Mouse (Mus musculus): ENCODE results near the gene Cacna2d2. TPM values are rescaled to one million over a fixed set of nuclear protein-coding genes. Genes with fewer than 3 reads are reported as not detected.
"Not testable (repeated sequence)": the region's sequence is repeated elsewhere in the genome, so short reads cannot be mapped to it uniquely, and the experiment has no call there.

The Cacna2d2 gene
- polyA plus RNA-seq, 1 experiment from 2014 or later, result 1.3 TPM

GRCm38 (mm10) chr9:107554319-107554825 is 155.0 kb downstream of the Cacna2d2 start:
- H3K4me1 ChIP-seq (ENCODE audit: control insufficient read depth, insufficient read depth, low read length), result peaks cover 27% of the 10 kb centered on the region
- peaks cover 28% of the 10 kb centered on the region for H3K27me3 ChIP-seq (ENCODE audit: control insufficient read depth, insufficient read depth, low read length)
- H3K9ac ChIP-seq (ENCODE audit: low read length), result peak overlapping the region; percentile 84
- H3K4me2 ChIP-seq, result peak overlapping the region; percentile 93
- DNase-seq (ENCODE audit: low spot score, missing footprints), result peak; percentile 100
- peak overlapping the region; percentile 78 for H3K27ac ChIP-seq (ENCODE audit: low read depth, low read length)
- peak; percentile 92 for ATAC-seq (ENCODE audit: low FRiP score)
- H3K9me3 ChIP-seq (ENCODE audit: control insufficient read depth, low read length), result no peaks in the 10 kb centered on the region
- peak overlapping the region; percentile 61 for H3K4me3 ChIP-seq (ENCODE audit: low read depth, low read length)
- H3K36me3 ChIP-seq (ENCODE audit: control insufficient read depth, insufficient read depth, low read length), result peaks cover 7% of the 10 kb centered on the region
- WGBS, result under 1% methylated on average over 52 of the region's 53 CpGs

DNA sequence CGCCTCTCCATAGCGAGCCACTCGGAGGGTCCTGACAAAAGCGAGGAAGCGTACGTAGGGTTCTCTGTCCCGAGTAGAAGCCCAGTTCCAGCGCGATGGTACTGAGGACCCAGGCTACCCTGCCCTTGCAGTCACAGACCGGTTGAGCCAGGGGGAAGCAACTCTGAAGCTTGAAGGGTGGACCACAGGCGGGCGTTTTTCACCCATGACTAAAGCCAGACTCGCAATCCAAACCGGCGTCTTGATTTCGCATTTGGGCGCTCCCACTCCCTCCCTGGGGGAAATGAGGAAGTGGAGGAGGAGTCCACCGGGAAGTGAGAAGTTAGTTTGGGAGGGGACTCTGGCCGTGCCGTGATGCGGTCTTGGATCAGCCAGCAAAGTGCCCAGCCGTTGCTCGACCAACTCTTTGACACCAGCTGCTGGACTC is 155.6 kb downstream of the Cacna2d2 start:
- ATAC-seq (ENCODE audit: low FRiP score) (no peak; the same call in 1 of the 2 replicates), DNase-seq (ENCODE audit: low spot score, missing footprints) (peak; percentile 92)
- peak overlapping the region; percentile 84 for H3K9ac ChIP-seq (ENCODE audit: low read length)
- no peaks in the 10 kb centered on the region for H3K9me3 ChIP-seq (ENCODE audit: control insufficient read depth, low read length)
- H3K4me3 ChIP-seq (ENCODE audit: low read depth, low read length), result peak overlapping the region; percentile 61
- peaks cover 11% of the 10 kb centered on the region for H3K36me3 ChIP-seq (ENCODE audit: control insufficient read depth, insufficient read depth, low read length)
- 0% methylated on average over 22 of the region's 23 CpGs for WGBS
- H3K27ac ChIP-seq (ENCODE audit: low read depth, low read length), result peak overlapping the region; percentile 78
- H3K4me2 ChIP-seq, result peak overlapping the region; percentile 93
- H3K4me1 ChIP-seq (ENCODE audit: control insufficient read depth, insufficient read depth, low read length), result peaks cover 27% of the 10 kb centered on the region
- peaks cover 28% of the 10 kb centered on the region for H3K27me3 ChIP-seq (ENCODE audit: control insufficient read depth, insufficient read depth, low read length)

GRCm38 (mm10) chr9:107555701-107556100 is 156.3 kb downstream of the Cacna2d2 start:
- H3K4me2 ChIP-seq, result peak overlapping the region; percentile 93
- H3K9me3 ChIP-seq (ENCODE audit: control insufficient read depth, low read length), result no peaks in the 10 kb centered on the region
- peaks cover 27% of the 10 kb centered on the region for H3K4me1 ChIP-seq (ENCODE audit: control insufficient read depth, insufficient read depth, low read length)
- WGBS, result 48% methylated on average over 2 of the region's 2 CpGs
- DNase-seq (ENCODE audit: low spot score, missing footprints) (no peak), ATAC-seq (ENCODE audit: low FRiP score) (no peak)
- peaks cover 11% of the 10 kb centered on the region for H3K36me3 ChIP-seq (ENCODE audit: control insufficient read depth, insufficient read depth, low read length)
- no peak overlapping the region for H3K27ac ChIP-seq (ENCODE audit: low read depth, low read length)
- H3K4me3 ChIP-seq (ENCODE audit: low read depth, low read length), result peak overlapping the region; percentile 61
- peaks cover 21% of the 10 kb centered on the region for H3K27me3 ChIP-seq (ENCODE audit: control insufficient read depth, insufficient read depth, low read length)
- H3K9ac ChIP-seq (ENCODE audit: low read length), result peak overlapping the region; percentile 84

- 75% methylated on average over 3 of the region's 3 CpGs for WGBS
- peak overlapping the region; percentile 93 for H3K4me2 ChIP-seq
- peaks cover 11% of the 10 kb centered on the region for H3K36me3 ChIP-seq (ENCODE audit: control insufficient read depth, insufficient read depth, low read length)
- H3K27ac ChIP-seq (ENCODE audit: low read depth, low read length), result no peak overlapping the region
- DNase-seq (ENCODE audit: low spot score, missing footprints), result no peak
- H3K9ac ChIP-seq (ENCODE audit: low read length), result peak overlapping the region; percentile 84; the same call in 1 of the 2 replicates
- H3K4me3 ChIP-seq (ENCODE audit: low read depth, low read length), result no peak overlapping the region
- no peaks in the 10 kb centered on the region for H3K9me3 ChIP-seq (ENCODE audit: control insufficient read depth, low read length)
- peaks cover 23% of the 10 kb centered on the region for H3K4me1 ChIP-seq (ENCODE audit: control insufficient read depth, insufficient read depth, low read length)
- H3K27me3 ChIP-seq (ENCODE audit: control insufficient read depth, insufficient read depth, low read length), result peaks cover 15% of the 10 kb centered on the region
- no peak for ATAC-seq (ENCODE audit: low FRiP score)
Measured at GRCm38 (mm10) chr9:107556346-107556745, 156.9 kb downstream of the Cacna2d2 start.

DNA sequence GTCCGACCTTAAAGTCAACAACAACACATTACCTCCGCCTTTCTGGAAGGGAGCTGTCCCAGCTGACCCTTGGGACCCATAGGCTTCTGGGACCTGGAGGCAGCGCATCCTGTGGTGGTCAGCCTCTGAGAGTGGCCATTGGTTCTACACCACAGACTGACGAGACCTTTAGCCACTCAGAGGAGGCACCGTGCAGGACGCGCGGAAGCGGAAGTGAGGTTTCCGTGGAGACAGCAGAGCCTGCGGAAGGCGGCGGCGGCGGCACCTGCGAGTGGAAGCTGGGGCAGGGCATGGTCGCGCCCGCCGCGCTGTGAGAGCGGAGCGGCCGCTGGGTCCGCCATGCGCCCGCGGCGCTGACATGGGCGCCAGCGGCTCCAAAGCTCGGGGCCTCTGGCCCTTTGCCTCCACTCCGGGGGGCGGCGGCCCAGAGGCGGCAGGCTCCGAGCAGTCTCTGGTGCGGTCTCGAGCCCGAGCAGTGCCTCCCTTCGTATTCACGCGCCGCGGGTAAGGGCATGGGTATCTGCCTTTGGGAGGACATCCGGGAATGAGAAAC is 163.7 kb downstream of the Cacna2d2 start, which contains the start of gene Tusc2:
Tusc2 (plus strand) TSS at position 227 of the 553 bp plus-strand sequence.
- DNase-seq (ENCODE audit: low spot score, missing footprints), result peak; percentile 97
- H3K4me3 ChIP-seq (ENCODE audit: low read depth, low read length), result peak within 1 kb of the TSS; percentile 94
- ATAC-seq (ENCODE audit: low FRiP score), result peak; percentile 95
- peaks cover 12% of the 10 kb centered on the region for H3K36me3 ChIP-seq (ENCODE audit: control insufficient read depth, insufficient read depth, low read length)
- H3K9me3 ChIP-seq (ENCODE audit: control insufficient read depth, low read length), result no peaks in the 10 kb centered on the region
- H3K4me2 ChIP-seq, result peak within 1 kb of the TSS; percentile 90
- H3K27me3 ChIP-seq (ENCODE audit: control insufficient read depth, insufficient read depth, low read length), result no peaks in the 10 kb centered on the region
- H3K9ac ChIP-seq (ENCODE audit: low read length), result peak within 1 kb of the TSS; percentile 87
- WGBS, result under 1% methylated on average over 45 of the region's 46 CpGs
- peaks cover 25% of the 10 kb centered on the region for H3K4me1 ChIP-seq (ENCODE audit: control insufficient read depth, insufficient read depth, low read length)
- H3K27ac ChIP-seq (ENCODE audit: low read depth, low read length), result no peak within 1 kb of the TSS

DNA sequence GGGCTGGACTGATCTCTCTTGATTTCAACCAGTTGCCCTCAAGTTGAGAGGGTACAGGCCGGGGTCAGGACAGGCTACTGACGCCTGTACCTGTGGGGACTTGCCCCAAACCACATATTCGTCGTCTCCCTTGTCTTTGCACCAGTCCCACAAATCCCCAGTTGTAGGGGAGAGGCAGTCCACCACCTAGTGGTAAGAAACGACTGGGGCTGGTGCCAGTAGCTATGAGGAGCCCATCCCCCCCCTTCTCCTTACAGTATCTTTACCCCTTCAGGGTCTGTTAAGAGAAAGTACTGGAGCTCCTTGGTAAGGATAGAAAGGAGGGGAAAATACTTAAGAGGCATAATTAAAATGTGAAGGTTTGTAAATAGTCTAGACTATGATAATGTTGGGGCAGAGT is 166.1 kb downstream of the Cacna2d2 start:
- H3K27me3 ChIP-seq (ENCODE audit: control insufficient read depth, insufficient read depth, low read length); H3K9me3 ChIP-seq (ENCODE audit: control insufficient read depth, low read length); DNase-seq (ENCODE audit: low spot score, missing footprints); H3K9ac ChIP-seq (ENCODE audit: low read length); H3K36me3 ChIP-seq (ENCODE audit: control insufficient read depth, insufficient read depth, low read length); H3K4me3 ChIP-seq (ENCODE audit: low read depth, low read length); H3K4me2 ChIP-seq; H3K27ac ChIP-seq (ENCODE audit: low read depth, low read length); ATAC-seq (ENCODE audit: low FRiP score): not testable (repeated sequence)
- WGBS, result 45% methylated on average over 5 of the region's 5 CpGs
- peaks cover 34% of the 10 kb centered on the region for H3K4me1 ChIP-seq (ENCODE audit: control insufficient read depth, insufficient read depth, low read length)

DNA sequence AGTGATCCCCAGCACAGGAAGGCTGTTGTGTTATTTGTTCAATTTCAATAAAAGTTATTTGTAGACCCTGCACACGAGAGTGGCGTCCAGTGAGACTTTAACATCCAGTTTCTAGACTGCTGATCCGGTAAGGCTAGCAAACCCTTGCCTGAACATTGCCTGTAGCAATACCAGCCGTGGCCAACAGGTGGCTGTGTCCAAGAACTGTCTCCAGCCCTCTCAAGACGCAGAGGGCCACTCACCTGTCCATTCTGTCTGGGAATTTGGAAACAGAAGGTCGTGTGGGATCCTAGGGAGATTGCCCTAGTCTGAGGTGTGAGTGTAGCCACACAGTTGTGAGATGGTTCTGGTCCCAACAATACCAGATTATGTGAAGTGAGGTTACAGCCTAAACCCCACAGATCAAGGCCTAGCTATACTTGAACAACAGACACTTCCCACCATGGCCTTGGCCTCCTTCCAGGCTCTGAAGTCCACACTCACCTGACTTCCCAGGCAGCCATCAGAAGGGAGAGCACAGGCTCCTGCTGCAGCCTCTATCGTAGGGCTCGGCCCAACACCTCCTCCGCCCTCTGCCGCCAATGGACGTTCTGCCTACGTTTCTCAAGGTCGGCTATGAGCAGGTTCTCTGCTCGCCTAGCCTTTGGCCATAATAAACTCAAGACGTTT is 166.8 kb downstream of the Cacna2d2 start:
- no peak for ATAC-seq (ENCODE audit: low FRiP score)

GRCm38 (mm10) chr9:107566855-107567254 is 167.4 kb downstream of the Cacna2d2 start:
- Histone ChIP-seq H3K27ac (ENCODE audit: low read depth, low read length) (no peak overlapping the region), H3K36me3 (ENCODE audit: control insufficient read depth, insufficient read depth, low read length) (peaks cover 8% of the 10 kb centered on the region), H3K4me2 (no peak overlapping the region), H3K27me3 (ENCODE audit: control insufficient read depth, insufficient read depth, low read length) (no peaks in the 10 kb centered on the region), H3K4me3 (ENCODE audit: low read depth, low read length) (no peak overlapping the region), H3K9me3 (ENCODE audit: control insufficient read depth, low read length) (no peaks in the 10 kb centered on the region), H3K9ac (ENCODE audit: low read length) (no peak overlapping the region), H3K4me1 (ENCODE audit: control insufficient read depth, insufficient read depth, low read length) (peaks cover 43% of the 10 kb centered on the region)
- ATAC-seq (ENCODE audit: low FRiP score) (no peak), DNase-seq (ENCODE audit: low spot score, missing footprints) (no peak)
- 72% methylated on average over 3 of the region's 3 CpGs for WGBS

More for the DNA sequence above, 166.8 kb downstream of the Cacna2d2 start:
- H3K27me3 ChIP-seq (ENCODE audit: control insufficient read depth, insufficient read depth, low read length), result no peaks in the 10 kb centered on the region
- H3K4me3 ChIP-seq (ENCODE audit: low read depth, low read length), result no peak overlapping the region
- peaks cover 3% of the 10 kb centered on the region for H3K36me3 ChIP-seq (ENCODE audit: control insufficient read depth, insufficient read depth, low read length)
- H3K27ac ChIP-seq (ENCODE audit: low read depth, low read length), result no peak overlapping the region; the same call in 1 of the 2 replicates
- peak; percentile 98 for DNase-seq (ENCODE audit: low spot score, missing footprints)
- whole genome bisulfite sequencing, result 62% methylated on average over 15 of the region's 15 CpGs
- H3K9ac ChIP-seq (ENCODE audit: low read length), result no peak overlapping the region
- no peak overlapping the region for H3K4me2 ChIP-seq
- H3K4me1 ChIP-seq (ENCODE audit: control insufficient read depth, insufficient read depth, low read length), result peaks cover 37% of the 10 kb centered on the region
- H3K9me3 ChIP-seq (ENCODE audit: control insufficient read depth, low read length), result no peaks in the 10 kb centered on the region

DNA sequence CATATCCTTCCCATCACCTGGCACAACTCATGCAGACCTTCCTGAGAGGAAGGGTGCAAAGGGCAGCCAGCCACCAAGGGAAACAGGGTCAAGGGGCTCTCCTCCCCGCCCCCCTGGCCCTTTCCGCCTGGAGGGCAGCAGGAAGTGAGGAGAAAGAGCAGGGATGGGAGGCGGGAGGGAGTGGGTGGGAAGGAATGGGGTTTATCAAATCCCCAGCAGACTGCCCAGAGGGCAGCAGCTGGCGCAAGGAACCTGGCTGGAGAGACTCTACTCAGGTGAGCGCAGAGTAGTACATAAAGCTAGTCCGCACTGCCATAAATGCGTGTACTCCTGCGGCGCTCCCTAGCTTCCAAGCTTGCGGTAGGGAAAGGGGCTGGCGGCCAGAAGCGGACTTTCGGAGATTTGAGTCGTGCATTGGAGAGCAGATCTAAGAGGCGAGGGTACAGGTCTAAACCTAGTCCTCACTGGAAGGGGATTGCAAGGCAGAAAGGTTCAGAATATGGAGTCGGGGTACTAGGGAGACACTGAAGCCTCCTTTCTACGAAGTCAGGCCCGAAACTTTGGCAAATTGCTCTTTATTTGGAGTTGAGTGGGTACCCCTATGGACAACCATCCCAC is 168.4 kb downstream of the Cacna2d2 start, which contains the start of gene Hyal2:
Hyal2 (plus strand) TSS at position 244 of the 618 bp plus-strand sequence.
- Histone ChIP-seq H3K27me3 (ENCODE audit: control insufficient read depth, insufficient read depth, low read length) (no peaks in the 10 kb centered on the region), H3K4me2 (peak within 1 kb of the TSS; percentile 60), H3K4me1 (ENCODE audit: control insufficient read depth, insufficient read depth, low read length) (peaks cover 40% of the 10 kb centered on the region), H3K4me3 (ENCODE audit: low read depth, low read length) (peak within 1 kb of the TSS; percentile 88), H3K9ac (ENCODE audit: low read length) (peak within 1 kb of the TSS; percentile 95), H3K9me3 (ENCODE audit: control insufficient read depth, low read length) (no peaks in the 10 kb centered on the region), H3K27ac (ENCODE audit: low read depth, low read length) (peak within 1 kb of the TSS; percentile 82), H3K36me3 (ENCODE audit: control insufficient read depth, insufficient read depth, low read length) (peaks cover 17% of the 10 kb centered on the region)
- 5% methylated on average over 18 of the region's 18 CpGs for WGBS
- ATAC-seq (ENCODE audit: low FRiP score), result no peak
- no peak for DNase-seq (ENCODE audit: low spot score, missing footprints)

Measured in midbrain, embryonic 11.5 days (tissue).